Mouse (Mus musculus): ENCODE results near the gene Ccnk.

Ccnk gene

GRCm38 (mm10) chr12:108174606-108175505 is 4.5 kb upstream of the Ccnk start:
- ChIA-PET CTCF (interaction anchor here in 3 of 4 experiments (0.6 to 0.7 kb wide), 3 partner anchors 33 to 225 kb away, joined by 3 to 9 read pairs (median 3); no protein-coding TSS in a partner anchor), POLR2A (interaction anchor here in 2 of 4 experiments (0.6 to 1.1 kb wide), 5 partner anchors 16 to 162 kb away, joined by 3 to 4 read pairs (median 3); no protein-coding TSS in a partner anchor)

GRCm38 (mm10) chr12:108176366-108176765 is 3.0 kb upstream of the Ccnk start:
- ChIA-PET POLR2A (interaction anchor here in 2 of 4 experiments (0.7 to 0.9 kb wide), 3 partner anchors 39 to 141 kb away, joined by 3 read pairs; no protein-coding TSS in a partner anchor), CTCF (no interaction called here)

- CTCF ChIA-PET = interaction anchor here in 2 of 4 experiments (0.6 to 1.5 kb wide), 5 partner anchors 11 to 527 kb away, joined by 3 to 4 read pairs (median 3); no protein-coding TSS in a partner anchor
- POLR2A ChIA-PET = interaction anchor here in 3 of 4 experiments (0.6 to 10.1 kb wide), 48 partner anchors 8 to 376 kb away, joined by 3 to 92 read pairs (median 4); partner anchors contain the start of genes Cyp46a1 (in 2 of the 3), Ccdc85c (in 1 of the 3) and Evl (in 1 of the 3)
These were observed 791 bp upstream of the Ccnk start for GRCm38 (mm10) chr12:108178331-108179245.

- ChIA-PET CTCF (interaction anchor here in 2 of 4 experiments (0.6 to 1.5 kb wide), 5 partner anchors 10 to 527 kb away, joined by 3 to 4 read pairs (median 3); no protein-coding TSS in a partner anchor), POLR2A (interaction anchor here in 3 of 4 experiments (0.6 to 10.1 kb wide), 45 partner anchors 8 to 376 kb away, joined by 3 to 92 read pairs (median 4); partner anchors contain the start of genes Cyp46a1 (in 2 of the 3), Ccdc85c (in 1 of the 3) and Evl (in 1 of the 3))
These were observed 296 bp upstream of the Ccnk start, which contains the start of gene Setd3 for GRCm38 (mm10) chr12:108179246-108179320. Setd3 (minus strand) TSS chr12:108179314.

- CTCF ChIA-PET = no interaction called here
- POLR2A ChIA-PET = interaction anchor here in 2 of 4 experiments (0.6 to 10.1 kb wide), 15 partner anchors 8 to 610 kb away, joined by 3 to 92 read pairs (median 3); no protein-coding TSS in a partner anchor
These were observed 2.3 kb downstream of the Ccnk start for GRCm38 (mm10) chr12:108181716-108182115.

- CTCF ChIA-PET = interaction anchor here in 1 of 4 experiments (0.7 kb wide), 1 partner anchor 121 kb away, joined by 4 read pairs; no protein-coding TSS in a partner anchor
These were observed 8.2 kb downstream of the Ccnk start for GRCm38 (mm10) chr12:108187541-108188091.

GRCm38 (mm10) chr12:108193878-108194277 is 14.5 kb downstream of the Ccnk start:
- ChIA-PET CTCF (no interaction called here), POLR2A (interaction anchor here in 2 of 4 experiments (0.7 to 10.1 kb wide), 3 partner anchors 11 to 75 kb away, joined by 3 to 92 read pairs (median 17); partner anchors contain the start of genes Ccnk (in 2 of the 2) and Setd3 (in 2 of the 2))

More at GRCm38 (mm10) chr12:108187541-108188091, 8.2 kb downstream of the Ccnk start:
- POLR2A ChIA-PET = interaction anchor here in 2 of 4 experiments (0.6 to 10.1 kb wide), 4 partner anchors 8 to 1403 kb away, joined by 3 to 92 read pairs (median 4); partner anchors contain the start of genes Ccnk (in 1 of the 2) and Setd3 (in 1 of the 2)

- ChIA-PET CTCF (interaction anchor here in 1 of 4 experiments (0.5 kb wide), 1 partner anchor 99 kb away, joined by 4 read pairs; no protein-coding TSS in a partner anchor), POLR2A (interaction anchor here in 2 of 4 experiments (1.2 to 10.1 kb wide), 4 partner anchors 9 to 39 kb away, joined by 3 to 92 read pairs (median 12); partner anchors contain the start of genes Ccnk (in 2 of the 2) and Setd3 (in 2 of the 2))
These were observed 16.4 kb downstream of the Ccnk start for GRCm38 (mm10) chr12:108195761-108196160.

GRCm38 (mm10) chr12:108198447-108198846 is 19.1 kb downstream of the Ccnk start:
- ChIA-PET CTCF (interaction anchor here in 2 of 4 experiments (0.7 to 1.7 kb wide), 3 partner anchors 9 to 106 kb away, joined by 3 to 4 read pairs (median 3); no protein-coding TSS in a partner anchor), POLR2A (interaction anchor here in 3 of 4 experiments (0.6 to 10.1 kb wide), 7 partner anchors 9 to 192 kb away, joined by 3 to 92 read pairs (median 3); partner anchors contain the start of genes Ccnk (in 2 of the 3) and Setd3 (in 2 of the 3))

GRCm38 (mm10) chr12:108200094-108200493 is 20.7 kb downstream of the Ccnk start:
- ChIA-PET POLR2A (interaction anchor here in 2 of 4 experiments (0.6 to 10.1 kb wide), 2 partner anchors 17 to 139 kb away, joined by 3 to 92 read pairs; partner anchors contain the start of genes Ccnk (in 1 of the 2) and Setd3 (in 1 of the 2)), CTCF (interaction anchor here in 2 of 4 experiments (0.7 to 1.5 kb wide), 2 partner anchors 17 to 97 kb away, joined by 3 to 4 read pairs; no protein-coding TSS in a partner anchor)

GRCm38 (mm10) chr12:108203895-108204294 is 24.5 kb downstream of the Ccnk start:
- CTCF ChIA-PET = interaction anchor here in 2 of 4 experiments (0.6 to 3.4 kb wide), 13 partner anchors 9 to 335 kb away, joined by 3 to 32 read pairs (median 5); no protein-coding TSS in a partner anchor

GRCm38 (mm10) chr12:108204978-108205377 is 25.6 kb downstream of the Ccnk start:
- CTCF ChIA-PET = interaction anchor here in 3 of 4 experiments (0.8 to 3.4 kb wide), 14 partner anchors 8 to 332 kb away, joined by 3 to 32 read pairs (median 5); no protein-coding TSS in a partner anchor
- POLR2A ChIA-PET = interaction anchor here in 3 of 4 experiments (0.6 to 2.7 kb wide), 19 partner anchors 9 to 588 kb away, joined by 3 to 14 read pairs (median 4); partner anchors contain the start of genes Ccnk (in 1 of the 3), Setd3 (in 1 of the 3) and Yy1 (in 1 of the 3)

More at GRCm38 (mm10) chr12:108203895-108204294, 24.5 kb downstream of the Ccnk start:
- POLR2A ChIA-PET = interaction anchor here in 3 of 4 experiments (1.1 to 2.7 kb wide), 16 partner anchors 9 to 100 kb away, joined by 3 to 14 read pairs (median 3); partner anchors contain the start of genes Ccnk (in 3 of the 3) and Setd3 (in 2 of the 3)

GRCm38 (mm10) chr12:108206641-108207040 is 27.3 kb downstream of the Ccnk start:
- CTCF ChIA-PET = interaction anchor here (0.6 to 4.8 kb wide), 12 partner anchors 8 to 149 kb away, joined by 3 to 47 read pairs (median 4); no protein-coding TSS in a partner anchor
- POLR2A ChIA-PET = interaction anchor here in 2 of 4 experiments (0.6 to 2.5 kb wide), 3 partner anchors 15 to 86 kb away, joined by 3 to 9 read pairs (median 6); no protein-coding TSS in a partner anchor

GRCm38 (mm10) chr12:108208216-108208615 is 28.8 kb downstream of the Ccnk start:
- ChIA-PET CTCF (interaction anchor here (0.5 to 4.8 kb wide), 21 partner anchors 9 to 1923 kb away, joined by 3 to 47 read pairs (median 5); no protein-coding TSS in a partner anchor), POLR2A (interaction anchor here in 3 of 4 experiments (0.6 to 2.5 kb wide), 6 partner anchors 54 to 109 kb away, joined by 3 to 9 read pairs (median 4); no protein-coding TSS in a partner anchor)

GRCm38 (mm10) chr12:108208726-108209438 is 29.5 kb downstream of the Ccnk start:
- ChIA-PET POLR2A (interaction anchor here (0.5 to 2.5 kb wide), 8 partner anchors 29 to 108 kb away, joined by 3 to 9 read pairs (median 4); no protein-coding TSS in a partner anchor), CTCF (interaction anchor here (0.5 to 4.8 kb wide), 31 partner anchors 8 to 1924 kb away, joined by 3 to 47 read pairs (median 3); no protein-coding TSS in a partner anchor)
